Mouse (Mus musculus) small intestine, adult 2 months (tissue): ENCODE measurements around the gene Scarf2. TPM values are rescaled to one million over a fixed set of nuclear protein-coding genes. Genes with fewer than 3 reads are reported as not detected.

Experiments
- H3K27ac ChIP-seq: fragments of 200-500 bp; 2 replicates; pipeline ENCODE4 v1.5.1; 2012; ENCODE audit warnings: low read depth, low read length, control low read depth, inconsistent platforms; ENCODE audit not compliant: insufficient read depth
- H3K27me3 ChIP-seq: fragments of 200-500 bp; 2 replicates; pipeline ENCODE4 v1.6.1; 2012; ENCODE audit warnings: mild to moderate bottlenecking, moderate library complexity, low read length, inconsistent platforms; ENCODE audit not compliant: control insufficient read depth, insufficient read depth
- H3K36me3 ChIP-seq: fragments of 200-500 bp; 2 replicates; pipeline ENCODE4 v1.6.1; 2012; ENCODE audit warnings: mild to moderate bottlenecking, low read length, control low read depth, inconsistent platforms; ENCODE audit not compliant: control insufficient read depth, insufficient read depth
- H3K4me1 ChIP-seq: fragments of 200-500 bp; 2 replicates; pipeline ENCODE4 v1.6.1; 2012; ENCODE audit warnings: low read length, inconsistent platforms, mixed read lengths; ENCODE audit not compliant: control insufficient read depth, insufficient read depth, insufficient read length
- H3K4me3 ChIP-seq: fragments of 200-500 bp; 2 replicates; pipeline ENCODE4 v1.5.1; 2012; ENCODE audit warnings: low read depth, mild to moderate bottlenecking, control low read depth, inconsistent platforms, low read length, moderate library complexity
- CTCF ChIP-seq: fragments of 200-500 bp; IDR thresholded peaks from 2 replicates; pipeline ENCODE4 v1.5.1; 2012; ENCODE audit warnings: low read depth, mild to moderate bottlenecking, control low read depth, inconsistent platforms, low read length, moderate library complexity, mixed read lengths; ENCODE audit not compliant: insufficient replicate concordance, insufficient read length; ENCODE audit errors: extremely low read depth
- POLR2A ChIP-seq: fragments of 200-500 bp; IDR thresholded peaks from 2 replicates; pipeline ENCODE4 v1.6.1; 2012; ENCODE audit warnings: low read depth, mild to moderate bottlenecking, control low read depth, inconsistent platforms, low read length, moderate library complexity
- WGBS: fragments of 180-500 bp; shearing (Covaris S2); methylation state at CpG from one replicate; pipeline ENCODE4 v1.1.7; 2018; 5-methylcytosine and 5-hydroxymethylcytosine counted together
- polyA plus RNA-seq: library from polyadenylated mRNA; depleted of rRNA; stranded (reverse); fragments of >200 nt; gene quantifications from 2 replicates; pipeline ENCODE4 v1.2.3, GENCODE M21; 2012

Scarf2 gene
- polyA plus RNA-seq, 1 experiment = 33.2 TPM

DNA sequence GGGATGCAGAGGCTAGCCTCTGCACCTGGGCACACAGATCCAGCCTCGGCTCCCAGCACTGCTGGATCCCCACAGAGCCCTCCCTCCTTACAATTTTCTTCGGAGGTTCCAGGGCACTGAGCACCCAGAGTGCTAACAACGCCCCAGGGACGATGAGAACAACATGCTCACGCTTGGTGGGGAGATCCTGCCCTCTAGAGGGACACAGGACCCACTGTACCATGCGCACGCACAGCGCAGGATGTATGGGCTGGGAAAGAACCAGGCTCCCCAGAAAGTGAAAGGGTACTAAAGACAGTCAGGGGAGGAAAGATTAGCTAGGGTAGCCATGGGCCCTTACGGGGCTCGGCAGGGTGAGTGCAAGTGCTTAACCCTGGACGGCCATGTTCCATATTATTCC lies 34.7 kb downstream of the Scarf2 start:
- TF ChIP-seq CTCF (no peak), POLR2A (no peak)
- H3K27me3 ChIP-seq = peaks cover 35% of the 10 kb centered on the region
- H3K36me3 ChIP-seq = no peaks in the 10 kb centered on the region
- no peak overlapping the region for H3K4me3 ChIP-seq
- peaks cover 2% of the 10 kb centered on the region; the same call in 1 of the 2 replicates for H3K4me1 ChIP-seq
- 12% methylated on average over 11 of the region's 11 CpGs for WGBS
- no peak overlapping the region for H3K27ac ChIP-seq

DNA sequence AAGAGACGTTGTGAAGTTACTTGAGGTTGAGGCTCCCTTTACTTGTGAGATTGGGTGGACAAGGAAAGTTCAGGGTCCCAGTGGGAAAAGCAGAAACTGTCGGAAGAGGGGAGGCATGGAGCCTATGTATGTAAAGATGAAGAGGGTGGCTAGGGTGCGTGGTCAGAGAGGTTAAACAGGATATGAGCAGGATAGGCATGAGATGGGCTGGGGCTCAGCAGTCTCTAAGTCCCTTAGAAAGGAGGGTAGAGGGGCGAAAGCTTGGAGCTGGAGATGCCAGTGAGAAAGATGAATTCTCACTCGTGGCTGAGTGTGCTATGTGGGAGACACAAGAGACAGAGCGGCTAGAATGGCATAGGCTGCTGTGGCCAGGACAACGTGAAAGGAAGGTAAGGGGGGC lies 35.7 kb downstream of the Scarf2 start, which contains the start of gene B830017H08Rik:
Gene B830017H08Rik (plus strand): TSS at position 301 of the 400 bp plus-strand sequence.
- H3K27me3 ChIP-seq = peaks cover 36% of the 10 kb centered on the region
- WGBS = 31% methylated on average over 7 of the region's 7 CpGs

DNA sequence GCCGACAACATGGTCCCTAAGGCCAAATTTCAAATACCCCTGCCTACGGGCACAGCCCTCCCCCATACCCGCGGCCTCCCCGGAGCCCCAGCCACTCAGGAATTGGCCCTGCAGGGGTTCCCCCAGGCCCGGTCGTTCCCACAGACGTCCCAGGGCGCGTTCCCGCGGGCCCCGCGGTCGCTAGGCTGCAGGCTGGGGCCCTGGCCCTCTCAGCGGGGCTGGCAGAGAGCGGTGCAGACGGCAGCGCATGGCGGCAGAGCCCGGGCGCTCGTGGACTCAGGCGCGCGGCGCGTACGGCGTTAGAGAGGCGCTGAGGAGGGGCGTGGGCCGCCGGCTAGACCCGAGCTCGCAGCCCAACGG lies 36.2 kb downstream of the Scarf2 start:
- TF ChIP-seq POLR2A (no peak), CTCF (no peak)
- Histone ChIP-seq H3K27ac (no peak overlapping the region), H3K4me3 (peak overlapping the region; percentile 41), H3K27me3 (peaks cover 36% of the 10 kb centered on the region), H3K36me3 (no peaks in the 10 kb centered on the region), H3K4me1 (peaks cover 2% of the 10 kb centered on the region; the same call in 1 of the 2 replicates)
- under 1% methylated on average over 37 of the region's 37 CpGs for WGBS

More for the DNA sequence above, 35.7 kb downstream of the Scarf2 start, which contains the start of gene B830017H08Rik:
- Histone ChIP-seq H3K4me3 (peak within 1 kb of the TSS; percentile 41), H3K36me3 (no peaks in the 10 kb centered on the region), H3K4me1 (peaks cover 2% of the 10 kb centered on the region; the same call in 1 of the 2 replicates), H3K27ac (no peak within 1 kb of the TSS)
- TF ChIP-seq CTCF = no peak
- no peak for TF ChIP-seq POLR2A

DNA sequence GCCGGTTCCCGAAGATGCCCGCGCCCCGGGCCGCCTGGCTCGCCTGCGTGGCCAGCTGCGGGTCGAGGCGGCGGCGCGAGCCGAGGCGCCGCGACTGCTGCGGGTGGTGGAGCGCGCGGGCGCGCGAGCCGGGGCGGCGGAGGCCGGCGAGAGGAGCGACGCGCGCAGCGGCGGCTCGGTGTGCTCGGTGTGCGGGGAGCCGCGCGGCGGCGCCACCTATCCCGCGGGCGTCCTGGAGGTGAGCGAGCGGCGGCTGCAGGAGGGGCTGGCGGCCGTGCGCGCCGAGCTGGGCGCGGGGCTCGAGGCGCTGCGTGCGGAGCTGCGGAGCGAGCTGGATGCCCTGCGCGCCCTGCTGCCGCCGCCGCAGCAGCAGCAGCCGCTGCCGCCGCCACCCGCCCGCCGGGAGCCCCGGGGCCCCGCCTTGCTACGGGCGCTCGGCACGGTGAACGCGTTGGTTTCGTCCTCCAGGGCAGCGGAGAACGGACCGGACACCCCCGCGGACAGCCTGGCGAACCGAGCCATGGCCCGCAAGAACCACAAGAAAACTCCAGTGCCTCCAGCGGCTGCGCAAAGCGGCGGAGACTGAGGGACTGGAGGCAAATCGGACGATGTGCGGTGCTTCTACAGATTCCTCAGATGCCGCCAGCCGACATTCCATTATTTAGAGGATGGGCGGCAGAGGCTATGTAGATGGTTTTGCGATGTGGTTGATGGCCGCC lies 36.8 kb downstream of the Scarf2 start:
- under 1% methylated on average over 93 of the region's 103 CpGs for WGBS
- H3K27me3 ChIP-seq = peaks cover 36% of the 10 kb centered on the region
- no peaks in the 10 kb centered on the region for H3K36me3 ChIP-seq
- H3K27ac ChIP-seq = no peak overlapping the region
- TF ChIP-seq POLR2A (no peak), CTCF (no peak)
- H3K4me1 ChIP-seq = peaks cover 2% of the 10 kb centered on the region; the same call in 1 of the 2 replicates
- H3K4me3 ChIP-seq = peak overlapping the region; percentile 41

DNA sequence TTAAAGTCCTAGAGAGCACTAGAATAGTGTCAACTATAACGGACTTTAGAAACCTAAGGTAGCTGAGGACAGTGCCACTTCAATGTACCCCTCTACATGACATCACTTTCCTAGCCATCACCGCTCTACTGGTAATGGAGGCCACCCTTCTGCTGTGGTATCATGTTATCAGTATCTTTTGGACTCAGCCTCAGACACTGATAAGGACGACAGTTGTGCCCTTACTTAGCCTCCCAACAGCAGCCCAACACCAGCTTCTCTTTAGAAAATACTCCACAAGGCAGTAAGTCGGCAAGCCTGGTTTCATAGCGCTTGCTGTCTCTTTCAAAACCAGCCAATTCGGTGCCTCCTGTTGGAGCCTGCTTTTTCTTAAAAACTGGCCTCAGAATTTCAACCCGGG lies 37.5 kb downstream of the Scarf2 start:
- H3K27me3 ChIP-seq = peaks cover 36% of the 10 kb centered on the region
- TF ChIP-seq CTCF (no peak), POLR2A (no peak)
- no peak overlapping the region for H3K4me3 ChIP-seq
- no peaks in the 10 kb centered on the region for H3K36me3 ChIP-seq
- 48% methylated on average over 7 of the region's 7 CpGs for WGBS
- H3K4me1 ChIP-seq = peaks cover 2% of the 10 kb centered on the region; the same call in 1 of the 2 replicates
- no peak overlapping the region for H3K27ac ChIP-seq

DNA sequence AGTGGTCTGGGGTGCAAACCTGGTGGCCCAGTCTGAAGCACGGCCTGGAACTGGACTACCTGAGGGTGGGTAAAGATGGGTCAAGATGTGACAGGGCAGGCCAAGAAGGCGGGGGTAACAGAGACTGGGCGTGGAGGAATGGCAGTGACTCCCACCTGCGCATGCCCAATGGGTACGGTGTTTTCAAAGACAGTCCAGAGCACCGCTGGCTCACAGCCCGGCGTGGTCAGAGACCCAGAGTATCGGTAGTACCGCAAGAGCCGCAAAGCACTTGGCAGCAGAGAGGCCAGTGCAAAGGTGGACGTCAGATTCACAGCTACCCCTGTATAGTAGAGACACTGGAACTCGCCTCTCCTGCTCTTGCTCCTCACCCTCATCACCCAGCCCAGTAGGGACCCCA lies 38.4 kb downstream of the Scarf2 start:
- TF ChIP-seq CTCF = no peak
- TF ChIP-seq POLR2A = no peak
- 39% methylated on average over 13 of the region's 13 CpGs for WGBS
- H3K4me1 ChIP-seq = peaks cover 2% of the 10 kb centered on the region; the same call in 1 of the 2 replicates
- H3K27ac ChIP-seq = no peak overlapping the region
- no peak overlapping the region for H3K4me3 ChIP-seq
- peaks cover 36% of the 10 kb centered on the region for H3K27me3 ChIP-seq
- H3K36me3 ChIP-seq = no peaks in the 10 kb centered on the region; the same call in 1 of the 2 replicates

DNA sequence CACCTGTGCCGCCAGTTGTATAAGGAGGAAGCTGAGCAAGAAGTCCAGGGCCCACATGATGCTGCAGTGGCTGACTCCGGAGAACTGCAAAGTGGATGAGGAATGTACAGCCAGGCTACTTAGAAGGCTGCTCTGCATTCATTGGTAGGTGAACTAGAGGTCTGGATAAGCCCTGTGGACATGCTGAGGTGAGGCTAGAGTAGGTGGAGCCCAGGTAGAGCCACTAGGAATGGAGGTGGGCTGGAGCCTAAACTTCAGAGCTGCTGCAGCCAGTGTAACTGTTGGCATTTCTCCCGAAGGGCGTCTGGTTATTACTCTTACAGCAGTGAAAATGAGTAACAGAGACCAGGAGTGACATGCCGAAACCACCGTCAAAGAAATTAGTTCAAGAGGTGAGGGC lies 41.0 kb downstream of the Scarf2 start, which contains the start of gene Car15:
Gene Car15 (minus strand): TSS at position 314 of the 400 bp plus-strand sequence.
- peaks cover 24% of the 10 kb centered on the region for H3K36me3 ChIP-seq
- peaks cover 20% of the 10 kb centered on the region for H3K27me3 ChIP-seq
- 56% methylated on average over 6 of the region's 6 CpGs for WGBS
- no peak for TF ChIP-seq POLR2A
- no peak for TF ChIP-seq CTCF
- no peak within 1 kb of the TSS for H3K4me3 ChIP-seq
- H3K4me1 ChIP-seq = peaks cover 2% of the 10 kb centered on the region; the same call in 1 of the 2 replicates
- no peak within 1 kb of the TSS for H3K27ac ChIP-seq
